Mouse (Mus musculus): ENCODE results near the gene Anxa5. TPM values are rescaled to one million over a fixed set of nuclear protein-coding genes. Genes with fewer than 3 reads are reported as not detected.
A peak's percentile ranks its signal among the peaks of the same experiment; 100 is the strongest.

Gene Anxa5
- polyA plus RNA-seq, 1 experiment from 2014 or later = 103 TPM

DNA sequence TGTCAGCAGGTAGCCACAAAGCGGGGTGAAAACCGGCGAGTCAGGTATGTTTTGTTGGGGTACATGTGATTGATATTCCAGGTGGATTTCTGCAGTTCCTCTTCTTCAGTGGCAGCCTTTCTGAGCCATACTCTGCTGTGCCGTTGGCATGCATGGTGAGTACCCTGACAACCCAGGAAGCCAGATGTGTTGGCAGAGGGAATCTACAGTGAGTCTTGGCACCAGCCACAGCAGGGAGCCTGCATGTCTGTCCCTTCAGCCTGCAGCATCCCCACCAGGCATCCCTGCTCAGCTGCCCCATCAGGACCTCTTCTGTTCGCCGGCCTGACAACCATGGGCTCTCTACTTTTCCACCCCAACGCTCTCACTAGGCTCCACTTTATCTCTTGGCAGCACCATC is 25.9 kb upstream of the Anxa5 start:
- Histone ChIP-seq H3K36me3 (ENCODE audit: control insufficient read depth, insufficient read depth, low read length) (no peaks in the 10 kb centered on the region), H3K9ac (ENCODE audit: low read depth, low read length) (no peak overlapping the region), H3K4me3 (ENCODE audit: low read depth, low read length) (no peak overlapping the region), H3K27me3 (ENCODE audit: control insufficient read depth, insufficient read depth, low read length) (no peaks in the 10 kb centered on the region), H3K27ac (ENCODE audit: low read depth, low read length) (no peak overlapping the region), H3K9me3 (ENCODE audit: control insufficient read depth, low read length) (no peaks in the 10 kb centered on the region), H3K4me1 (replicated peaks; ENCODE audit: control insufficient read depth, insufficient read depth, low read length) (no peaks in the 10 kb centered on the region), H3K4me2 (replicated peaks; ENCODE audit: low read depth, low read length) (no peak overlapping the region)
- WGBS = 67% methylated on average over 7 of the region's 7 CpGs
- DNase-seq (ENCODE audit: low spot score) = no peak
- no peak for ATAC-seq (ENCODE audit: low FRiP score)

DNA sequence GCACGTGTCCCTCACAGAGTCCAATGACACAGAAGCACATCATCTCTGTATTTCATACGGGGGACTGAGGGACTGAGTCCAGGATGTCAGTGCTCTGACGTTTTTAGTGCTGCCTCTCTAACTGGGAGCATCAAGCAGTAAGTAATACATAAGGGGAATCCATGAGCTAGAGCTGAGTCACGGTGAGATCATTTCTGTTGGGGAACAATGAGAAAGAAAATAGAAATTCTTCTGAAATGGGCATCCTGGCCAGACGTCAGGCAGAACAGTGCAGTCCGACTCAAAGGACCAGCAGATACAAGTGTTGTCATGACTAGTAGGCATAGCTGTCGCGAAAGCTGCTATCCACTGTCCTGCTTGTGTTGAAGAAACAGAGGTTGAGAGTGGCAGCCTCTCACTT is 25.3 kb upstream of the Anxa5 start:
- H3K27ac ChIP-seq (ENCODE audit: low read depth, low read length) = no peak overlapping the region
- H3K9ac ChIP-seq (ENCODE audit: low read depth, low read length) = no peak overlapping the region
- ATAC-seq (ENCODE audit: low FRiP score) (no peak), DNase-seq (ENCODE audit: low spot score) (no peak)
- no peaks in the 10 kb centered on the region for H3K36me3 ChIP-seq (ENCODE audit: control insufficient read depth, insufficient read depth, low read length)
- H3K9me3 ChIP-seq (ENCODE audit: control insufficient read depth, low read length) = no peaks in the 10 kb centered on the region
- no peak overlapping the region for H3K4me2 ChIP-seq (replicated peaks; ENCODE audit: low read depth, low read length)
- no peaks in the 10 kb centered on the region for H3K27me3 ChIP-seq (ENCODE audit: control insufficient read depth, insufficient read depth, low read length)
- no peak overlapping the region for H3K4me3 ChIP-seq (ENCODE audit: low read depth, low read length)
- no peaks in the 10 kb centered on the region for H3K4me1 ChIP-seq (replicated peaks; ENCODE audit: control insufficient read depth, insufficient read depth, low read length)
- WGBS = 87% methylated on average over 8 of the region's 8 CpGs

DNA sequence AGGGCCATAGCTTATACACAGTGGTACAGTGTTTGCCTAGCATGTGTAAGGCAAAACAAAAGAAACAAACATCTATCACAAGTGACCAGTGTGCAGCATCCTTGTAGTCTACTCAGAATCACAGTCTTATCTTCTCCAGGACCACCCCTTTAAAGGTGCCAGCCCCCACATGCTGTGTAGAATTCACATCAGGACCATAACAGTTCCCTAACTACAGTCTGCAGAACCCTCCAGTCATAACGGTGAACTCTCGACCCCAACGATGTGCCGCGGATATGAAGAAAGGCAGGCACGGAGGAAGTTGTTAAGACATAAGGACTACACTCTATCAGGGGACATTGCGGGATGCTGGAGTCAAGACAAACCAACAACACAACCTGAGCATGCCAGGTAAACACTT is 23.7 kb upstream of the Anxa5 start:
- no peaks in the 10 kb centered on the region for H3K9me3 ChIP-seq (ENCODE audit: control insufficient read depth, low read length)
- H3K4me1 ChIP-seq (replicated peaks; ENCODE audit: control insufficient read depth, insufficient read depth, low read length) = no peaks in the 10 kb centered on the region
- WGBS = 98% methylated on average over 7 of the region's 7 CpGs
- no peaks in the 10 kb centered on the region for H3K36me3 ChIP-seq (ENCODE audit: control insufficient read depth, insufficient read depth, low read length)
- H3K9ac ChIP-seq (ENCODE audit: low read depth, low read length) = no peak overlapping the region
- H3K4me3 ChIP-seq (ENCODE audit: low read depth, low read length) = no peak overlapping the region
- H3K4me2 ChIP-seq (replicated peaks; ENCODE audit: low read depth, low read length) = no peak overlapping the region
- no peak for DNase-seq (ENCODE audit: low spot score)
- no peaks in the 10 kb centered on the region for H3K27me3 ChIP-seq (ENCODE audit: control insufficient read depth, insufficient read depth, low read length)
- no peak for ATAC-seq (ENCODE audit: low FRiP score)
- H3K27ac ChIP-seq (ENCODE audit: low read depth, low read length) = no peak overlapping the region

DNA sequence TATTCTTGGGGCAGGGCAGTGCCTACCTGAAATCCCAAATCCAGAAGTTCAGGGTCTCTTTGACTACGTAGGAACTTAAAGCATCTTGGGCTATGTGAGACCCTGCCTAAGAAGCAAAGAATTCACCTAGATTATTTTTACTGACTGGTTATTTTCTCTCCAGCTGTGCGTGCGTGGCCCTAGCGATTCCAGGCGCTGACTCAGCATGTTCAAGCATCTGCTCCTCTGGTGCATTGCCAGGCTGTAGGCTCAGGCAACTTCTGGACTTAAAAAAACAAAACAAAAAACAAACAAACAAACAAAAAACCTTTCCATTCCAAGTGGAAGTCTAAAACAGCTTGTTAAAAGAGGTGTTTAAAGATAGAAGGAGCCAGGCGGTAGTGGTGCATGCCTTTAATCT is 22.5 kb upstream of the Anxa5 start:
- no peak for ATAC-seq (ENCODE audit: low FRiP score)
- Histone ChIP-seq H3K9ac (ENCODE audit: low read depth, low read length) (no peak overlapping the region), H3K4me3 (ENCODE audit: low read depth, low read length) (no peak overlapping the region), H3K4me2 (replicated peaks; ENCODE audit: low read depth, low read length) (no peak overlapping the region), H3K27me3 (ENCODE audit: control insufficient read depth, insufficient read depth, low read length) (no peaks in the 10 kb centered on the region), H3K36me3 (ENCODE audit: control insufficient read depth, insufficient read depth, low read length) (no peaks in the 10 kb centered on the region), H3K27ac (ENCODE audit: low read depth, low read length) (no peak overlapping the region), H3K4me1 (replicated peaks; ENCODE audit: control insufficient read depth, insufficient read depth, low read length) (no peaks in the 10 kb centered on the region), H3K9me3 (ENCODE audit: control insufficient read depth, low read length) (no peaks in the 10 kb centered on the region)
- 87% methylated on average over 6 of the region's 6 CpGs for WGBS
- no peak for DNase-seq (ENCODE audit: low spot score)

DNA sequence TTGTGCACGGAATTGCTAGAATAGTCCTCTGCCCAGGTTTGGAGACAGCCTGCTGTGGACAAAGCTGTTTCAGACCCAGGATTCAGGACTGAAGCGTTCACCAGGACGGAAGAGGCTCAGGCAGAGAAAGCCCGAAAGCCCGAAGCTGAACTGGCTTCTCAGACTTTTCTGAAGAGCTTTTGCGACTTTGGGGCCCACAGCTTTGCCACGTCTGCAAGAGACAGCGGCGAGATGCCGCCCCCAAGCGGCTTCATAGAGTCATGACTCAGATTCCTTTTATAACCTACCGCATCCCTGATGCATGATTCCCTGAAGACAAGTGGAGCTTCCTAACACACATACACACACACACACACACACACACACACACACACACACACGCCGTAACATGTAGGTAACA is 21.1 kb upstream of the Anxa5 start:
- ATAC-seq (ENCODE audit: low FRiP score) (peak; percentile 20; the same call in 1 of the 2 replicates), DNase-seq (ENCODE audit: low spot score) (peak; percentile 85)
- H3K4me2 ChIP-seq (replicated peaks; ENCODE audit: low read depth, low read length) = no peak overlapping the region
- H3K4me3 ChIP-seq (ENCODE audit: low read depth, low read length) = no peak overlapping the region
- H3K27ac ChIP-seq (ENCODE audit: low read depth, low read length) = no peak overlapping the region
- H3K4me1 ChIP-seq (replicated peaks; ENCODE audit: control insufficient read depth, insufficient read depth, low read length) = no peaks in the 10 kb centered on the region
- WGBS = 18% methylated on average over 14 of the region's 14 CpGs
- no peaks in the 10 kb centered on the region for H3K9me3 ChIP-seq (ENCODE audit: control insufficient read depth, low read length)
- no peaks in the 10 kb centered on the region for H3K36me3 ChIP-seq (ENCODE audit: control insufficient read depth, insufficient read depth, low read length)
- no peak overlapping the region for H3K9ac ChIP-seq (ENCODE audit: low read depth, low read length)
- no peaks in the 10 kb centered on the region for H3K27me3 ChIP-seq (ENCODE audit: control insufficient read depth, insufficient read depth, low read length)

DNA sequence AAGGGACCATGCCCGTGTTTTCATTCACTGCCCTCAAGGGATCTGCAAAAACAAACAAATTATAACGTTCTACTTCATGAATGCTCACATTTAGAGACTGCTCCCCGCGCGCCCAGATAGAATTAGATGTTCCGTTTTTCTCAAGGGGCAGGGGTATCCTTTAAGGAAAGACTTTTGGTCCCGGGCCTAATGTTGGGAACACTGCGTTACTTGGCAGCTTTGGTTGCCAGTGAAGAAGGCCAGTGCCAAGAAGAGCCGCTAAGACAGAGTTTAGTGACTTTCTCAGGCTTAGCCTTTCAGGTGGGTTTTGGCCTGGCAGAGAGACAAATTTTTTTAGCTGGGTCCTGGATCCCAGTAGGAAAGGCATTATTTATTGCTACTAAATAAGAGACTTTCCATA is 20.6 kb upstream of the Anxa5 start:
- Histone ChIP-seq H3K27me3 (ENCODE audit: control insufficient read depth, insufficient read depth, low read length) (no peaks in the 10 kb centered on the region), H3K9ac (ENCODE audit: low read depth, low read length) (no peak overlapping the region), H3K9me3 (ENCODE audit: control insufficient read depth, low read length) (no peaks in the 10 kb centered on the region), H3K4me2 (replicated peaks; ENCODE audit: low read depth, low read length) (no peak overlapping the region), H3K36me3 (ENCODE audit: control insufficient read depth, insufficient read depth, low read length) (no peaks in the 10 kb centered on the region), H3K4me1 (replicated peaks; ENCODE audit: control insufficient read depth, insufficient read depth, low read length) (no peaks in the 10 kb centered on the region), H3K4me3 (ENCODE audit: low read depth, low read length) (no peak overlapping the region), H3K27ac (ENCODE audit: low read depth, low read length) (no peak overlapping the region)
- 89% methylated on average over 9 of the region's 9 CpGs for WGBS
- no peak for DNase-seq (ENCODE audit: low spot score)
- no peak for ATAC-seq (ENCODE audit: low FRiP score)

DNA sequence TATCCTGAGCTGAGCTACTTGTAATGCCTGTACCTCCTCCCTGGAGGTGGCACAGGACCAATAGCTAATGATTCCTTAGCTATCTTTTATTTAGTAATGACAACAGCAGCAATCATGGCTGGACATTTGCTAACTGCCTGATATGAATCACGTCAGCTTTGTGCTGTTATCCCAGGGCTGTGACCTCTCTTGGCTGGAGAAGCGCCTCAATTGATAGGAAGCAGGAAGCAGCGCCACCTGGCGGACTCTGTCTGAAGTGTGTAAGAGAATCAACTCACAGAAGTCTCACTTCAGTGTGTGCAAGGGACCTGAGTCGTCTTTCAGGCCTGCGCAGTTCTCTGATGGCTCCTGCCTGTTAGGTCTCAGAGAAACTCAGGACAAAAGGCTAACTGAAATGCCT is 19.7 kb upstream of the Anxa5 start:
- DNase-seq (ENCODE audit: low spot score) (peak; percentile 94), ATAC-seq (ENCODE audit: low FRiP score) (peak; percentile 74; the same call in 1 of the 2 replicates)
- Histone ChIP-seq H3K9me3 (ENCODE audit: control insufficient read depth, low read length) (no peaks in the 10 kb centered on the region), H3K4me1 (replicated peaks; ENCODE audit: control insufficient read depth, insufficient read depth, low read length) (no peaks in the 10 kb centered on the region), H3K27me3 (ENCODE audit: control insufficient read depth, insufficient read depth, low read length) (no peaks in the 10 kb centered on the region), H3K9ac (ENCODE audit: low read depth, low read length) (no peak overlapping the region), H3K27ac (ENCODE audit: low read depth, low read length) (no peak overlapping the region), H3K4me3 (ENCODE audit: low read depth, low read length) (no peak overlapping the region), H3K36me3 (ENCODE audit: control insufficient read depth, insufficient read depth, low read length) (no peaks in the 10 kb centered on the region), H3K4me2 (replicated peaks; ENCODE audit: low read depth, low read length) (no peak overlapping the region)
- WGBS = 10% methylated on average over 6 of the region's 6 CpGs

DNA sequence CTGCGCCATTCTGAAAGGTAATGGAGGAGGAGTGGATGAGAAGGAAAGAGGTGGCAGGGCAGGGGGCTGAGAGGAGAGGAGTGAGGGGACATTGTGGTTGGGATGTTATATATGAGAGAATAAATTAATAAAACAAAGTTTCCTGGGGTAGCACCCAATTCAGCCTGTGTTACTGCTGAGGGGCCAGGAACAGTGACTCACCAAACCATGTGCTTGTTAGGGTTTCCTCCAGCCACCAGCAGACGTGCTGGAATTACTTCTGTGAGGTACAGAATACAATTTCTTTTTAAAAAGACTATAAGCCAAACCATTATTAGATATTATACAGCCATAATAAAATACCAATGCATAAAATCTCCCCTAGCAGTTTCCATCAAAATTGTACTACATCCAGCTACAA is 18.9 kb upstream of the Anxa5 start:
- Histone ChIP-seq H3K27me3 (ENCODE audit: control insufficient read depth, insufficient read depth, low read length) (no peaks in the 10 kb centered on the region), H3K36me3 (ENCODE audit: control insufficient read depth, insufficient read depth, low read length) (no peaks in the 10 kb centered on the region), H3K4me1 (replicated peaks; ENCODE audit: control insufficient read depth, insufficient read depth, low read length) (no peaks in the 10 kb centered on the region), H3K4me2 (replicated peaks; ENCODE audit: low read depth, low read length) (no peak overlapping the region), H3K4me3 (ENCODE audit: low read depth, low read length) (no peak overlapping the region), H3K27ac (ENCODE audit: low read depth, low read length) (no peak overlapping the region), H3K9ac (ENCODE audit: low read depth, low read length) (no peak overlapping the region), H3K9me3 (ENCODE audit: control insufficient read depth, low read length) (no peaks in the 10 kb centered on the region)
- DNase-seq (ENCODE audit: low spot score) (no peak), ATAC-seq (ENCODE audit: low FRiP score) (no peak)
- 83% methylated on average over 2 of the region's 2 CpGs for WGBS

DNA sequence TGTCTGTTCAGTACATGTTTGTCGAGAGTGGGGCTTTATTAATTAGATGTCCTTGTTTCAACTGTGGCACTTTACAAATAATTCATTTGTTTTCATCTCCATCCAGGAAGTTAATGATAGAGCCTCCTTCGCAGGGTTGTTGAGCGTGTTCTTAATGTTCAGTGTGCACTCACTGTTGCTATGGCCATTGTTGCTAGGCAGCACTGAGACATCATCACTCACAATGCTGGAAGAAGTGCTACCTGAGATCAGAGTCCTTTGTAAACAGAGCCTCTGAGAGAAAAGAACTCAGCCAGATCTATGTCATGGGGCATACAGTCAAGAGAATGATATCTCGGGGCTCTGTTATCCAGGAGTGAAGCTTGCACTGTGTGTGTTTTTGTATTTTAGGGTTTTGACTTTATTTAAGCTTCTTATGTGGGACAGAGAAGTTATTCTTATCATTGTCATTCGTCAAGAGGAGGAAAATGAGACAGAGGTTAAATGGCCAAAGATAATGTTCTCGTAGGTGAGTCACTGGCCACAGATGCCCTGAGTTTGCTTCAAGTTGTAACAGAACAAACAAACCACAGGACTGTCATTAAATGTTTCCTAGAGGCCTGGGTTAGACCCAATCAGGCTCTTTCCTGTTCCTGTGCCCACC is 18.1 kb upstream of the Anxa5 start:
- Histone ChIP-seq H3K4me3 (ENCODE audit: low read depth, low read length) (no peak overlapping the region), H3K4me2 (replicated peaks; ENCODE audit: low read depth, low read length) (no peak overlapping the region), H3K9me3 (ENCODE audit: control insufficient read depth, low read length) (no peaks in the 10 kb centered on the region), H3K36me3 (ENCODE audit: control insufficient read depth, insufficient read depth, low read length) (no peaks in the 10 kb centered on the region), H3K27me3 (ENCODE audit: control insufficient read depth, insufficient read depth, low read length) (no peaks in the 10 kb centered on the region), H3K9ac (ENCODE audit: low read depth, low read length) (no peak overlapping the region), H3K4me1 (replicated peaks; ENCODE audit: control insufficient read depth, insufficient read depth, low read length) (no peaks in the 10 kb centered on the region), H3K27ac (ENCODE audit: low read depth, low read length) (no peak overlapping the region)
- DNase-seq (ENCODE audit: low spot score) (no peak), ATAC-seq (ENCODE audit: low FRiP score) (no peak)
- 76% methylated on average over 6 of the region's 6 CpGs for WGBS

Data from hindbrain, embryonic 11.5 days (tissue).